Mouse (Mus musculus) midbrain, postnatal 0 days (tissue): Measurements from ENCODE around the gene Dock6. TPM values are rescaled to one million over a fixed set of nuclear protein-coding genes. Genes with fewer than 3 reads are reported as not detected.
"Not testable (repeated sequence)": the region's sequence is repeated elsewhere in the genome, so short reads cannot be mapped to it uniquely, and the experiment has no call there.

Source experiments
- ATAC-seq: fragments of 200-750 bp; cut with Nextera tagmentation; 2 replicates; pipeline ENCODE4 v1.8.0; 2017; ENCODE audit warnings: moderate number of reproducible peaks, mild to moderate bottlenecking, moderate TSS enrichment, moderate library complexity; ENCODE audit not compliant: low FRiP score
- DNase-seq: peaks from one replicate; pipeline ENCODE4 v3.0.0-alpha.2; 2015; ENCODE audit warnings: low spot score
- H3K27ac ChIP-seq: fragments of 300-500 bp; sonication (generic); 2 replicates; pipeline ENCODE4 v1.5.1; 2014; ENCODE audit warnings: low read depth, mild to moderate bottlenecking, low read length, mixed read lengths
- H3K27me3 ChIP-seq: fragments of 300-500 bp; sonication (generic); 2 replicates; pipeline ENCODE4 v1.6.1; 2014; ENCODE audit warnings: low read length, control low read depth, mixed read lengths; ENCODE audit not compliant: insufficient read depth
- H3K36me3 ChIP-seq: fragments of 300-500 bp; sonication (generic); 2 replicates; pipeline ENCODE4 v1.6.1; 2014; ENCODE audit warnings: low read length, control low read depth, mixed read lengths; ENCODE audit not compliant: insufficient read depth
- H3K4me1 ChIP-seq: fragments of 300-500 bp; sonication (generic); 2 replicates; pipeline ENCODE4 v1.6.1; 2014; ENCODE audit warnings: mild to moderate bottlenecking, control low read depth, antibody characterized with exemption, low read length, mixed read lengths; ENCODE audit not compliant: insufficient read depth
- H3K4me2 ChIP-seq: fragments of 300-500 bp; sonication (generic); 2 replicates; pipeline ENCODE4 v1.6.1; 2014; ENCODE audit warnings: low read depth, mild to moderate bottlenecking, low read length, mixed read lengths; ENCODE audit not compliant: poor library complexity, severe bottlenecking
- H3K4me3 ChIP-seq: fragments of 300-500 bp; sonication (generic); 2 replicates; pipeline ENCODE4 v1.5.1; 2014; ENCODE audit warnings: low read depth, mild to moderate bottlenecking, low read length, moderate library complexity
- H3K9ac ChIP-seq: fragments of 300-500 bp; sonication (generic); replicated peaks from 2 replicates; pipeline ENCODE4 v1.6.1; 2014; ENCODE audit warnings: mild to moderate bottlenecking, low read length, moderate library complexity, mixed read lengths; ENCODE audit not compliant: poor library complexity, severe bottlenecking
- H3K9me3 ChIP-seq: fragments of 300-500 bp; sonication (generic); 2 replicates; pipeline ENCODE4 v1.6.1; 2016; ENCODE audit warnings: low read length, control low read depth
- CTCF ChIP-seq: IDR thresholded peaks from 2 replicates; pipeline ENCODE4 v1.5.1; 2016; ENCODE audit warnings: antibody characterized with exemption, mild to moderate bottlenecking
- WGBS: fragments of 180-500 bp; shearing (Covaris S2); extraction: QIAGEN DNeasy Blood & Tissue Kit; methylation state at CpG from one replicate; pipeline ENCODE4 v1.1.7; 2014; 5-methylcytosine and 5-hydroxymethylcytosine counted together
- polyA plus RNA-seq: library from polyadenylated mRNA; unstranded; fragments of >200 nt; fragmentation: Nextera tagmentation; extraction: Ambion mirVana; gene quantifications from 2 replicates; pipeline ENCODE4 v1.2.1, GENCODE M21; 2015
- total RNA-seq: library from RNA; depleted of rRNA; stranded (reverse); fragments of >200 nt; gene quantifications from 2 replicates; pipeline ENCODE4 v1.2.3, GENCODE M21; 2014

The Dock6 gene
- total and polyA plus RNA-seq, 2 experiments from 2014 or later: 11.3 to 18.0 TPM

DNA sequence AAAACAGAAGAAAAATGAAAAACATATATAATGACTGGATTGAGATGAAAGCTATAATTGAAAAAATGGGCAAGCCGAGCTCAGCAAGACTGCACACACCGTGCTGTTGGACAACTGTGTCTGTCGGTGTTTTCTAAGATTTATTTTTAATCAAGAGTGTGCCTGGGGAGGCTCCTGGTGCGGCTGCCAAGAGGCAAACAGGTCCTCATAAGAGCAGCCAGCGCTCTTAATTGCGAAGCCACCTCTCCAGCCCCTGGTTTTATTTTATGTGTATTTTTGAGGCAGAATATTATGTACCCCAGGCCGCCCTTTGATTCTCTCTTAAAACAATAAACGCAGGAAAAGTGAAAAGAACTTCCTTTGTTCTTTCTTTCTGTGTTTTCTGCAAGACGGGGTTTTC is 64.2 kb downstream of the Dock6 start:
- TF ChIP-seq CTCF: no peak
- 67% methylated on average over 9 of the region's 9 CpGs for WGBS
- no peak overlapping the region for H3K4me2 ChIP-seq

DNA sequence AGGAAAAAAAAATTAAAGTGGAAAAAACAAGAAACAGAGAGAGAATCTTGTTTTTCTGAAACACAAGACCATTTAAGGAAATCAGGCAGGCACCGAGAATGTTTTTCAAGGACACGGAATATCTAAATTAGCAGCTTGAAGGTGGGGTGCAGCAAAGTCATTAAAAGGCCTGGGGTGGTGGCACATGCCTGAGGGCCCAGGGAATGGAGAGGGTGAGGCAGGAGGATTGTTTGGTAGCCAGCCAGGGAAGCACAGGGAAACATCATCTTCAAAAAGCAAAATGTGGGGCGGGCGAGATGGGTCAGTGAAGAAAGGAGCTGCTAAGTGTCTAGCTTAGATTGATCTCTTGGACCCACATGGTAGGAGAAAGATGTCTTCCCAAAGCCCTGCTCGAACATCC is 64.8 kb downstream of the Dock6 start:
- DNase-seq: no peak
- Histone ChIP-seq H3K4me2 (no peak overlapping the region), H3K4me1 (no peaks in the 10 kb centered on the region), H3K36me3 (no peaks in the 10 kb centered on the region), H3K4me3 (no peak overlapping the region), H3K27me3 (no peaks in the 10 kb centered on the region), H3K9me3 (no peaks in the 10 kb centered on the region), H3K27ac (no peak overlapping the region), H3K9ac (no peak overlapping the region)
- WGBS: 82% methylated on average over 5 of the region's 5 CpGs
- no peak for TF ChIP-seq CTCF
- ATAC-seq: no peak

More for the DNA sequence above, 64.2 kb downstream of the Dock6 start:
- no peaks in the 10 kb centered on the region for H3K27me3 ChIP-seq
- H3K9me3 ChIP-seq: no peaks in the 10 kb centered on the region
- H3K9ac ChIP-seq: no peak overlapping the region
- no peaks in the 10 kb centered on the region for H3K4me1 ChIP-seq
- H3K36me3 ChIP-seq: no peaks in the 10 kb centered on the region
- no peak for DNase-seq
- no peak overlapping the region for H3K4me3 ChIP-seq
- no peak overlapping the region for H3K27ac ChIP-seq
- no peak for ATAC-seq

DNA sequence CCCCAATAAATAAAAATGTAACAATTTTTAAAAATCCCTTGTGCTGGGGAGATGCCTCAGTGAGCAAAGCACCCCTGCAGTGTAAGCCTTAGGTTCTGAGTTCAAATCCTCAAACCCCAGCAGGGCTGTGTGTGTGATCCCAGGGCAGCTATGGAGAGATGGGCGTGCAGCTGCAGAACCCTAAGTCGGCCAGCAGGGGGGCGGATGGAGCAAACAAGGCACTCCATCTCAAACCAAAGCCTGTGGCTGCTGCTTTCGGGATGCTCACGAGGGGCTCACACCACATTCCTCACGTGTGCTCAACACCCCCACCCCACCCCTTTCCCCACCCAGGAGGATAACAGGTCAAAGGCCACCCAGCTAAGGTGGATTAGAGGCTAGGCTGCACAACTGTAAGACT is 65.5 kb downstream of the Dock6 start:
- ATAC-seq (no peak), DNase-seq (peak; percentile 44)
- Histone ChIP-seq H3K36me3 (no peaks in the 10 kb centered on the region), H3K27me3 (no peaks in the 10 kb centered on the region), H3K27ac (no peak overlapping the region), H3K9ac (no peak overlapping the region), H3K9me3 (no peaks in the 10 kb centered on the region), H3K4me3 (no peak overlapping the region), H3K4me2 (no peak overlapping the region), H3K4me1 (no peaks in the 10 kb centered on the region)
- peak; percentile 69 for TF ChIP-seq CTCF
- 2% methylated on average over 6 of the region's 6 CpGs for WGBS

DNA sequence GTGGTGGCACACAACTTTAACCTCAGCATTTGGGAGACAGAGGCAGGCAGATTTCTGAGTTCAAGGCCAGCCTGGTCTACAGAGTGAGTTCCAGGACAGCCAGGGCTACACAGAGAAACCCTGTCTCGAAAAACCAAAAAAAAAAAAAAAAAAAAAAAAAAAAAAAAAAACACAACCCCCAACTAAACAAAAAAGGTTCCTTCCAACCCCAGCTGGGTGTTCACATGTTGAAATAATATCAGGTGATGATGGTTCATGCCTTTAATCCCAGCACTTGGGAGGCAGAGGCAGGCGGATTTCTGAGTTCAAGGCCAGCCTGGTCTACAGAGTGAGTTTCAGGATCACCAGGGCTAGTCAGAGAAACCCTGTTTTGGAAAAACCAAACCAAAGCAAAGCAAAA is 66.1 kb downstream of the Dock6 start:
- not testable (repeated sequence) for ATAC-seq, H3K4me3 ChIP-seq, H3K9ac ChIP-seq, H3K9me3 ChIP-seq, H3K4me2 ChIP-seq, H3K4me1 ChIP-seq, H3K27me3 ChIP-seq, H3K27ac ChIP-seq, H3K36me3 ChIP-seq, DNase-seq
- WGBS: 90% methylated on average over 1 of the region's 2 CpGs

DNA sequence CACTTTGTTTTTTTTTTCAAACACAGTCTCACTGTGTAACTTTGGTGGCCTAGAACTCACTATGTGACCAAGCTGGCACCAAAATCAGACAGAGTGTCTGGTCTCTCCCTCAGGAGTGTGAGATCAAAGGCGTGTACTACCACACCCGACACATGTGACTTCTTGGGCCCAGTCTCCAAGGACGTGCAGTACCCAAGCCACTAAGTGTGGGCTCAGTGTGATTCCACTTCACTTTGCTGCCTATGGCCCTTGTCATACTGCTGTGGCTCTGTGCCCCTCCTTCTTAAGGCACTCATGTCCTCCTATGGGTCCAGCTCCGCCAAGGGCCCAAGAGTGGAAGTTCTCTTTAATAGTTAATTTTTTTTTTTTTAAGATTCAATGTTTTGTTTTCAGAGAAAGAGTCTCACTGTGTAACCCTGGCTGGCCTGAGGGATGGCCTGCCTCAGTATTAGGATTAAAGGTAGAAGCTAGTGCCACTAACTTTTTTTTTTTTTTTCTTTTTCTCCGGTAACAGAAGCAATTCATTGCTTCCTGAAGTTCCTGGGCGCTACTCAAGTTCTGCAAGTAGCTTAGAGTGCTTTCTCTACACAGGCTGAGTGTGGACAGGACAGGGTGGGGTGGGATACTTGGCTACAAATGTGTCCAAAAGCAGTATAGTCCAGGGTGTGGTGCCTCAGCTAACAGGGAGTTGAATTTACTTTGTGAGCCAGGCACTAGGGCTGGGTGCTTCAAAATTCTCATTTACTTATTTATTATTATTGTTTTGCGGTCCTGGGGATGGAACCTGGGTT is 67.7 kb downstream of the Dock6 start:
- TF ChIP-seq CTCF: no peak
- DNase-seq (no peak), ATAC-seq (no peak)
- Histone ChIP-seq H3K36me3 (0 out of 2 replicates have a peak, but pooled peaks cover 3% of the 10 kb centered on the region), H3K9ac (no peak overlapping the region), H3K27ac (no peak overlapping the region), H3K4me2 (no peak overlapping the region), H3K4me3 (no peak overlapping the region), H3K9me3 (no peaks in the 10 kb centered on the region), H3K4me1 (no peaks in the 10 kb centered on the region), H3K27me3 (no peaks in the 10 kb centered on the region)
- WGBS: 91% methylated on average over 7 of the region's 7 CpGs

DNA sequence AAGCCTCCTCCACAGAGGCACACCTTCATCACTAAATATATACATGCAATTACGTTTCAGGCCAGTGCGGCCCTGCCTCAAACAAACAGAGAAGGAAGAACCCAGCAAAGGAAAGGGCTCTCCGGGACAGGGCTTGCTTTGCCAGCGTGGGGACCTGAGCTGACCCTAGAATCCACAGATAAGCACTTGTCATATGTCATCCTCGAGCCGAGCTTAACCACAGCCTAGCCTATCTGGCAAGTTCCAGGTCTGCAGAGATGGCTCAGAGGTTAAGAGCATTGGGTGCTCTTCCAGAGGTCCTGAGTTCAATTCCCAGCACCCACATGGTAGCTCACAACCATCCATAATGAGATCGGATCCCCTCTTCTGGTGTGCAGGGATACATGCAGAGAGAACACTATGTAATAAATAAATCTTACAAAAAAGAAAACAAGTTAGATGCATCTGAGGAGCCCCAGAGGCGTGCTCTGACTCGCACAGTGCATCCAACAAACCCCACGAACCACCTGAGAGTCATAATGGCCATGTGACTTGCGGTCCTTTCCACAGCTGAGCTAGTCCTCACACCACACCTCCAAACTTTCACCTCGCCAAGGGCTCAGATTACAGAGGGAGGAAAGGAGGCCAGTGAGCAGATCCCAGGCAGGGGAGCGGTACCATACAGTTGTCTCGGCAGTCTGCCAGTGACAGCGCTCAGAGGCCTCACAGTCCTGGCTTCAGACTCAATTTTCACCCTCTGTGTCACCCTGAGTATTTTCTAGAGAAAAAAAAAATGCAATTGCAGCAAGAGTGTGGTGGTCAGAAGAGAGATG is 70.6 kb downstream of the Dock6 start:
- no peaks in the 10 kb centered on the region for H3K4me1 ChIP-seq
- whole genome bisulfite sequencing: 81% methylated on average over 15 of the region's 15 CpGs
- H3K9ac ChIP-seq: no peak overlapping the region
- no peak for TF ChIP-seq CTCF
- no peak for DNase-seq
- H3K36me3 ChIP-seq: 0 out of 2 replicates have a peak, but pooled peaks cover 3% of the 10 kb centered on the region
- no peak overlapping the region for H3K4me2 ChIP-seq
- H3K4me3 ChIP-seq: no peak overlapping the region
- ATAC-seq: no peak
- no peaks in the 10 kb centered on the region for H3K9me3 ChIP-seq
- no peaks in the 10 kb centered on the region for H3K27me3 ChIP-seq
- H3K27ac ChIP-seq: no peak overlapping the region
